Mouse (Mus musculus) adrenal gland, adult 18-20 months (tissue): ENCODE results near the gene Gm45808. TPM values are rescaled to one million over a fixed set of nuclear protein-coding genes. Genes with fewer than 3 reads are reported as not detected.
"Not testable (repeated sequence)": the region's sequence is repeated elsewhere in the genome, so short reads cannot be mapped to it uniquely, and the experiment has no call there.

ENCODE experiments used
- DNase-seq, 2 experiments: peaks; one replicate each; pipeline ENCODE4 v3.0.0; 2021 to 2022; ENCODE audit warnings: low spot score in 2 of 2
- total RNA-seq, 2 experiments: library from RNA; stranded (reverse); gene quantifications; 1 replicate in 1 of 2; 2 replicates in 1 of 2; pipeline ENCODE4 v1.2.3; 2021

Gm45808 gene
- total RNA-seq, 2 experiments from 2014 or later: 42.8 to 43.4 TPM

DNA sequence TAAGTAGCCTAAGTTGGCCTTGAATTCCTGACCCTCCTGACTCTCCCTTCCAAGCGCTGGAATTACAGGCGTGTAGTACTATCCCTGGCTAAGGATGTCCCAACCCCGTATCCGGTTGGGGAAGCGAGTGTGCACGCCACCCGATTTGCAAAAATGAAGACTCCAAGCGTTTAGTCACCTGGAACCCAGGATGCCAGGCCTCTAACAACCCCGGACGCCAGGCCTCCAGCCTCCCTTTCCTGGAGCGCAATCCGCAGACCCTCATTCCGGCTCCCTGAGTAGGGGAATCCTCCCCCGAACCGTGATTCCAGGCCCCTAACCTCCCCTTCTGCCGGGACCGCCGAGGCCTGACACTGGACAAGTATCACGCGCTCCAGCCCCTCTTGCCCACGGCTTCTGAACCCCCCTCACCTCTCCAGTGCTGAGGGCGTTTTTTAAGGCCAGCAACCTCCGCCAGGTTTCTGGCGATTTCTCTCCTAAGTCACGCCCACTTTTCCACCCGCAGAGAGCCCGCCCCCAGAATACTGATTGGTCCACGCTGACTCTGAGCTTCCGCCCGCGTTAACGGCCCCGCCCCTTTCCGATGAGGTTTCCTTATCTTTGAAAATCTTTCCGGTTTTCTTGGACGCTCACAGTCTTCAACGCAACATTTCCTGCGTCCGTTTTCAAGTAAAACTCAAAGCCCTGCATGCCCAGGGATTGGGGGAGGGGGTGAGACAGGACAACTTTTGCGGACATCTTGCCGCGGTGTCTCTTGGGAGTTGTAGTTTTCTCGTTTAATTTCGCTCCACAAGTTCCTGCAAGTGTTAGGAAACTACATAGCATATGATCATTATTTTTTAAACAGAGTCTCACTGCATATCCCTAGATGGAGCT lies 23.5 kb upstream of the Gm45808 start, which contains the start of gene Nucb1:
Gene Nucb1, minus strand, starts transcription at position 495 of the 876 bp plus-strand sequence.
- peak; percentile 84 to 86 for DNase-seq

DNA sequence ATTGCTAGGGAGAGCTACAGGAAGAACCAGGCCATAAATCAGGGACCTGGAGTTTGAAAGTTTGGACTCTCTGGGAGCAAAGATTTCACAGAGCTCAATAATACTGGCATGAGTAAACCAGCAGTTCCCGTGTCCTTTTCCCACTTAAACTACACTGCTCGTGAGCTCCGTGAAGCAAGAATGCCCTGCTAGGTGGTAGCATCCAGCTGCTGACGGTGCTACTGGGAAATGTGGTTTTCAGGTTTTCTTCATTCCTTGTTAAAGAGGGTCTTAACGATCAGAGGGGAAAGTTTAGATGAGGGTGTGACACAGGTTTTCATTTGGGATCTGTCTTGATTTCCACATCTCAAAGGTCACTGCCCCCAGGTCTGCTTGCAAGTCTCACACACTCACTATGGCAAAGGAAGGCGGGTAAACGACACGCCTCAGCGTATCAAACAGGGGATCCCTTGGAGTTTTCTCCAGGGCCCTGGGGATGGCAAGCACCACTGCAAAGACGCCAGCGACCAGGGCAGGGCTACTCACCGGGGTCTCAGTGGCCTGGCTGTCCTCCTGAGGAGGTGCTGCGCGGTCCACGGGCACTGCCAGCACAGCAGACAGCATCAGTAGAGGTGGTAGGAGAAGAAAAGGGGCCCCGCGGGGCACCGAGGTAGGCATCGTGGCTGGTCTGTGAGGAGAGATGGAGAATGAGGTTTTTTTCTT lies 22.7 kb upstream of the Gm45808 start:
- no peak for DNase-seq

DNA sequence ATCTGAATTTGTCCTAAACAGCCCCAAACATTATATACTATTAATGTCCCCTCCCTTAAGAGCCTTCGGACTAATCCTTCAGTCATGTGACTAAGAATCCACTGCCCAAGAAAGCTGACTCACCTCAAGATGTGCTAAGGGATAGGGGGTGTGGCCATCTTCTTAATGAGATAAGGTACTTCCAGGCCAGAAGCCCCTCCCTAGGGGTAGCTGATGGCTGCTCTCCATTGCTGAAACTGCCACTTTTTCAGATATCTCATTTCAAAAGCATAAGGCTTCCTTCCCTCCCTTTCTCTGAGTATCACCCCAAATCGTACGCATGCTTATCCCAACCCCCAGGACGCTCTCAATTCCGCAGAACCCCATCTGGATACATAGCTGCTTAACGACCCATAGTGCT lies 21.9 kb upstream of the Gm45808 start:
- DNase-seq: no peak

DNA sequence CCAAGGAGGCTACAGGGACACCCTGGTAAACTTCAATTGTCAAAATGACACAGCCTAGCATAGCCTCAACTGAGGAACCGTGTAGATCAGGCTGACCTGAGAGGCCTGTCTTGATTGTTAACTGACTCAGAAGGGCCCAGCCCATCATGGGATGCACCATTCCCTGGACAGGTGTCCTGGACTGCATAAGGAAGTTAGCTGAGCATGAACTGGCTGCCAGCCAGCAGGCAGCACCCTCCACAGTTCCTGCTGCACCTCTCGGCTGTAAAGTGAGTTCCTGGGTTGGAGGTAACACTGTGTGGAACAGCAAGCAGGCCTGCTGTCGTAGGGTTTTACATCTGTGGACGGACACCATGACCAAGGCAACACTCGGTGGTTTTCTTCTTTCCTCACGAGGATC lies 21.0 kb upstream of the Gm45808 start:
- DNase-seq: no peak

DNA sequence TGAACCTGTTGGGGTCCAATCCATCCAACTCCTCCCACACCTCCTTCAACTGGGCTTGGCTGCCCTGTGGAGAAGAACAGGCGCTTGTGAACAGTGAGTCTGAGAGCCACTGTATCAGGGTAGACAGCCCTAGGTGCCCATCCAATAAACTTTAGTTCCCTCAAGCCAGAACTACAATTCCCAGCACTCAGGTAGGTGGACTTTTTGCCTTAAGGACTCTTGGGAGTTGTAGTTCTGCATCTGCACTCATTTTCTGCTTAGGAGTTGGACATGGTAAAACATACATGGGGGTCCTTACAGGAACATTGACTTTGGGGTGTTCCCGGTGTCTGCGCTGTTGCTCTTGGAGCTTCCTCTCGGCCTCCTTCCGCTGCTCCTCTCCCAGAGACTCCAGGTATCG lies 11.8 kb upstream of the Gm45808 start:
- no peak for DNase-seq

DNA sequence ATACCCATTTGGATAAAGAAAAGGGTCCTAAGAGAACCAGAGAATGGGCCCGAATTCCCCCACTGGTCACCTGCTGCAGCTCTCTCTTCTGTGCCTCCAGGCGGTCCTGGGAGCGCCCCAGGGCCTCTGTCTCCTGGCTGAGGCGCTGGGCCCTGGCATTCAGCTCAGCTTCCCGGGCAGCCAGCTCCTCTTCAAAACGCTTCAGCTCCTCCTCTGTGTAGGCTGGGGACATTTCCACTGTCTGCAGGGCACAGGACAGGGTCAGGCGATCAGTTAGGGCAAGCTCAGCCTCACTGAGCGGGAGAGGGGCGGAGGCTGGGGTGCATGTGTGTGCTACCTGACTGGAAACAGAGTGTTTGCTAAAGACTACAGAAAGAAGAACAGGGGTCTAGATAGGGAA lies 7.9 kb upstream of the Gm45808 start:
- no peak for DNase-seq

DNA sequence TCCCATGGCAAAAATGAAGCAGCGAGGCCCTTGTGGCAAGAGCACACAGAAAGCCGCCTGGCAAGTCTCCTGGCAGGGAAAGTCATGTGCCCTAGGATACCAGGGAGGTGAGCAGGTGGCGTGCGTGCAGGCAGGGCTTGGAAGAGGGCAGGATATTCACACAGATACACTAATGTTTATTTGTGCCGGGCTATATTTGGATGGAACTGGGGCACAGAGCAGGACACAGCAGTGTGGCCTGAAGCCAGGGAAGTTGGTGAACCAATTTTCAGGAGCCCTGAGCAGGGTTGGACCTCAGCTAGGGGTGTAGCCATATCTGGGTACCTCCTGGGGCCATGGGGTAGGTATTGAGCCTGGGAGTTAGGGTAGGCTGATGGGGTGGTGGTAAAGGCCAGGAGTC lies 6.3 kb upstream of the Gm45808 start:
- no peak for DNase-seq

DNA sequence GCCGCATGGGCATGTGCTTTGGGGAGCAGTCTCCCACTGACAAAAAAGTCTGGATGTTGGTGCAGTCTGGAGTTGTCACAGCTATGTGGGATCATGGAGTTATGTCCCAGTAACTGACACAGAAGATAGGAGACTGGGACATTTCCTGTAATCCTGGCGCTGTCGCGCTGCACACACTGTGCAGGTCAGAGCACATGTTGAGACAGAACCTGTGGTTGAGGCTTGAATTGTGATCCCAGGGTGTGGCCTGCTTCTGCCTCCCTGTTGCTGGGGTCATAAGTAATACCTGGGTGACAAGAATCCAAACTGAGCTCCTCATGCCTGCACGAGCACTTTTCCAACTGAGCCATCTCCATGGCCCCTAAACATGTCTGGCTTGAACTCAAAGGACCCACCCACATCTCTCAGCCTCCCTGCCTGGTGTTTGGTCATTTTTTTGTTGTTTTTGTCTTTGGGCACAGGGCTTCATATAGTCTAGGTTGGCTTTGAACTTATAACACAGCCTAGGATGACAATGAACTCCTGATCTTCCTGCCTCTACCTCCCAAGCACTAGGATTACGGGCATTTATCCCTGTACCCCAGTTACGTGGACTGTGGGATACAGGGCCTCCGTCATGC lies 5.7 kb upstream of the Gm45808 start:
- no peak for DNase-seq

DNA sequence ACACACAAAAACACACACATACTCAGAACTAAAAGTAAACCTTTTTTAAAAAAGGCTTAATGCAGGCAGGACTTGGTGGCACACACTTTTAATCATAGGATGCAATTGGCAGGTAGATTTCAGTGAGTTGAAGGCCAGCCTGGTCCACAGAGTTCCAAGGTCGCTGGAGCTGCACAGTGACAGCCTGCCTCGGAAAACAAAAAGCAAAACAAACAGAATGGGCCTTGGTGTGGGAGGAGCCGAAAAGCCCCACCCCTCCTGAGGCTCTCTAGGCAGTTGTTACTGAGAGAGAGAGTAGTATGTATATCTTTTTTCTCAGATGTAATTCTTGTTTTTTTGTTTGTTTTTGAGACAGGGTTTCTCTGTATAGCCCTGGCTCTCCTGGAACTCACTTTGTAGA lies 4.7 kb upstream of the Gm45808 start:
- DNase-seq: no peak

DNA sequence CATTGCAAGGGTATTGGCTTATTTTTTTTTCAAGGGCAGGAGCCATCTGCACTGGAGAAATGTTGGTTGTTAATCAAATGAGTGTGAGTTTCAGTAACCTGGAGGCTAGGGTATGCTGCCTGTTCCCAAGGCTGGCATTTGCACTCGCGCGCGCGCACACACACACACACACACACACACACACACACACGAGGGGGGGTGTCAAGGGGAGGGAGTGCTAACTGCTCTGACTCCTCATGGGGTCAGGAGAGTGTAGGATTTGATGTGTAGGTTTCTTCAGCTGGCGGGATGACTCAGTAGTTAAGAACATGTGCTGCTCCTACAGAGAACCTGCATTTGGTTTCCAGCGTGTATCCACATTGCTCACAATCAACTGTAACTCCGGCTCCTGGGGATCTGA lies 4.2 kb upstream of the Gm45808 start:
- no peak for DNase-seq

DNA sequence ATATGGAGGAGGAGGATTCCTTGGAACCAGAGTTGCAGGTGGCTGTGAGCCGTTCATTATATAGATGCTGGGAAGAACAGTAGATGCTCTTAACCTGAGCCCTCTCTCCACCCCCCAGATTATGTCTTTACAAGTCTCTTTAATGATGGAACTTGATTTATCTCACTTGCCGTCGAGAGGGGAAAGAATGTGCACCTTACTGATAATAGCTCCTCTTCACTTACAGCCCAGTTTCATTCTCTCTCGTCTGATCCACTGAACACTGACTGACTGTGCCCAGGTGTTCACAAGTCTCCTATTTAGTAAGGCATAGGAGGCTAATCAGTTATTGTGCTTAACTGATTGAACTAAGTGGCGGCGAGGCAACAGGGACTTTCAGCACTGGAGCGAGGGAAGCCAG lies 3.0 kb upstream of the Gm45808 start:
- DNase-seq: no peak

DNA sequence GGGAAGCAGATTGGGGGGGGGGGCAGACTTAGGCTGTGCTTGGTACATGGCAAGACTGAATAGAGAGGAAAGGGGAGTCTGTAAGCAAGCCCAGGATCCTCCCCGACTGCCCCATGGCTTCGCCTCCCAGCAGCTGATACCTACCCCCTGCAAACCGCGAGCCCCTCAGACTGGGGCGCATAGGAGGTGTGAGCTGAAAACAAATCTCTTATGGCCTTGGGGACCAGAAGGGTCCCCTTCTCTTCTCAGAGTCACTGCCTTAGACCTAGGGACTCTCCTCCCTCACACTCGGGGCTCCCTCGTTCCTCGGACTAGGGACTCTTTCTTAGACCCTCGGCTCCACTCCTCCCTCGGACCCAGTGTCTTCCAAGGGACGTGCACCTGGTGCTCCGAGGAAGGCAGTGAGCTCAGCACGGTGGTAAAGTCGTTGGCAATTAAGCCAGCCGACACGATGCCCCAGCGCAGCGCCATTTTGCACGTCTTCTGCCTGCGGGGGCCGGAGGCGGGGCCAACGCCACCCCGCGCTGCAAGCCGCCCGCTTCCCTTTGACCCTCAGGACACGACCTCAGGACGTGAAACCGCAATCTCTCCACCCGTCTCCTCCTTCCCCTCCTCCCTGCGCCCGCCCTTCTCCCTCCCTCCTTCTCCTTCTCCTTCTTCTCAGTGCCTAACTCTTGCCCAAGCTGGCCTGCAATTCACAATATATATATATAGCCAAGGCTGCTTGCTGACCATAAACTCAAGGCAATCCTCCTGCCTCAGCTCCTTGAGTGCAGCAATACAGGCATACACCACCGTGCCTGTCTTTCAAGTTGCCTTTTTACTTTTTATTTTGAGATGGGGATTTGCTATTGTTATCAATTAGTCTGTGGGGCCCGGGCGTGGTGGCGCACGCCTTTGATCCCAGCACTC lies 1.9 kb upstream of the Gm45808 start, which contains the start of gene Dhdh:
Gene Dhdh, minus strand, starts transcription at position 513 of the 912 bp plus-strand sequence.
- DNase-seq: peak; percentile 73 to 78

DNA sequence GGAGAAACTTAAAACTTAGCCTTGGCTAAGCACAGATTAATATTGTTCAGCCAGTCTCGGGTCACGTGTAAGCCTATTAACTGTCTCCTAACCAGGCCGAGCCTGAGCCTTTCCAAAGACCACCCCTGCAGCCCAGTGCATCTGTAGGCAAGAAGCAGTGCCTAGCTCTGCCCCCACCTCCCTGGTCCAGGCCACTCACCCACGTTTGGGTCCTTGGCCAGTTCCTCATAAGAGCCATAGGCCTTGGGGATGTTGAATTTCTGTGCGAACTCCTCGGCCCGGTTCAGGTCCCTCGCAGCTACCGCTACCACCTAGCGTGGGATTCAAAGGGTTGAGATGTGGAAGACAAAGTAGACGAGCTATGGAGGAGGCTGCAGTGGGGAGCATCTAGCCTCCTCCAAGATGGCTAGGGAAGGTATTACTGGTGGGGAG lies 1.3 kb upstream of the Gm45808 start:
- DNase-seq: no peak

DNA sequence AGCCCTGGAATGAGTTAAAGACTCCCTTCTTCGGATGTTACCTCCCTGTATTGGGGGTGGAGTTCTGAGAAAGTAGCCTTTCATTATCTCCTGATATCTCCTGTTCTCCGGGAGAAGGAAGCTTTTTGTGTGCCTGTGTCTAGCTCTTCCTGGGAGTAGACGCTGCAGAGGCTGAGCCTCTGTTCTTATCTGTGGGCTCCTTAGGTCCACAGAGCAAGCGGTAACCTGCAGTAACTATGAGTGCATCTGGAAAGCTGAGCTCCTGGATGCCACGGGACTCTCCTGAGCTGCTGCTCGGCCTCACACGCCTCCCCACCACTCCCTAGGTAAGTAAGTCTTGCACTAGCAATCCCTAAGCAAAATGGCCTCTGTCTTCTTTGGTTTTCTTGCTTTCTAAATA lies 453 bp downstream of the Gm45808 start:
- no peak for DNase-seq

DNA sequence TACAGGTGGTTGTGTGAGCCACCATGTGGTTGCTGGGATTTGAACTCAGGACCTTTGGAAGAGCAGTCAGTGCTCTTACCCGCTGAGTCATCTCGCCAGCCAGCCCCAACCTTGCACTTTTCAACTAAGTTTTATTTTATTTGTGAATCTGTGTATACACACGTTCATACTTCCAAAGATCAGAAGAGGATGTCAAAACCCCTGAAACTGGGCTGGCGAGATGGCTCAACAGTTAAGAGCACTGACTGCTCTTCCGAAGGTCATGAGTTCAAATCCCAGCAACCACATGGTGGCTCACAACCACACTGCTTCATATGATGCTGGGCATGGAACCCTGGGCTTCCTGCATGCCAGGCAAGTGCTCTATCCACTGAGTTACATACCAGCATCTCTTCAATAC lies 1.6 kb downstream of the Gm45808 start:
- DNase-seq: not testable (repeated sequence)

DNA sequence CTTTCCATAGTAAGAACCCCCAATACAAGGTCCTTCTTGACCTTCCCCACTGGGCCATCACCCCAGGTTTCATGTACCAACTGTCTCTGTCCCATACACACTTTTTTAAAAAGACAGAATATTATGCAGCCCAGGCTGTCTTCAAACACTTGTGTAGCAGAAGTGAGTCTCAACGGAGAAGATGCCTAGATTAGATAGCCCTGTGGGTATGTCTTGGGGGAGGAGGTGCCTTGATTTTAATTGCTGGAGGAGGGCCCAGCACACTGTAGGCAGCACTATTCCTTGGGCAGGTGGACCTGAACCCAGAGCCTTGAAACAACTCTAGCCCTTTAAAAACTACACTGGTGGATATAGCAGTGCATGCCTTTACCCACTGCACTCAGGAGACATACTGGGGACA lies 4.4 kb downstream of the Gm45808 start:
- DNase-seq: no peak

DNA sequence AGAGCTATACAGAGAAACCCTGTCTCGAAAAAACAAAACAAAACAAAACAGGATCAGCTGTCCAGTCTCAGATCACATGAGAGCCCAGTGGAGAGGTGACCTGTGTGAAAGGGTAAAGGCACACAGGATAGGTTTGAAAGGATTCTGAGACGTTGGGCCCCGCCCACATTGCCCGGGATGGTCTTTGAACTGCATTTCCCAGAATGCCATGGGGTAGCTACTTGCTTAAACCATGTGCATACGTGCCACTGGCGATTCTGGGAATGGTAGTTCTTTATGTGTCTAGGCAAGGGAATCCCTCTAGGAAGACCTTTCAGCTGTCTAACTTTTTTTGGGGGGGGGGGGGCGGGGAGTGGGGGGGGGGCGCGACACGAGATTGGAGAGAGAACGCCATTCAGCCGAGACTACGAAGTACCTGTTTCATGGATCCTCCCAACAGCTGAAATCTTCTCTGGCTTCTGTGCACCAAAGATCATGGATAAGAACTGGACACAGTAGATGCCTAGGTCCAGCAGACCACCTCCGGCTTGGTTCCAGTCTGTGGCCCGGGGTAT lies 5.2 kb downstream of the Gm45808 start, which contains the start of gene Tulp2:
Gene Tulp2, plus strand, starts transcription at position 504 of the 554 bp plus-strand sequence.
- no peak for DNase-seq

DNA sequence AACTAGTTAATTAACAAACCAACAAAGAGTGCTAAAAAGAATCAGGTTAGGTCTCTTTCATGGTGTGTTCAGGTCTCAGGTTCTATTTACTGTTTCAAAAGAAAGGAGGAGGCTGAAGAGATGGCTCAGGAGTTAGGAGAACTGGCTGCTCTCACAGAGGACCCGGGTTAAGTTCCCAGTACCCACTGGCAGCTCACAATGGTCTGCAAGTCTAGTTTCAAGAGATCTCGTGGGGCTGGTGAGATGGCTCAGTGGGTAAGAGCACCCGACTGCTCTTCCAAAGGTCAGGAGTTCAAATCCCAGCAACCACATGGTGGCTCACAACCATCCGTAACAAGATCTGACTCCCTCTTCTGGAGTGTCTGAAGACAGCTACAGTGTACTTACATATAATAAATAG lies 6.3 kb downstream of the Gm45808 start:
- not testable (repeated sequence) for DNase-seq

DNA sequence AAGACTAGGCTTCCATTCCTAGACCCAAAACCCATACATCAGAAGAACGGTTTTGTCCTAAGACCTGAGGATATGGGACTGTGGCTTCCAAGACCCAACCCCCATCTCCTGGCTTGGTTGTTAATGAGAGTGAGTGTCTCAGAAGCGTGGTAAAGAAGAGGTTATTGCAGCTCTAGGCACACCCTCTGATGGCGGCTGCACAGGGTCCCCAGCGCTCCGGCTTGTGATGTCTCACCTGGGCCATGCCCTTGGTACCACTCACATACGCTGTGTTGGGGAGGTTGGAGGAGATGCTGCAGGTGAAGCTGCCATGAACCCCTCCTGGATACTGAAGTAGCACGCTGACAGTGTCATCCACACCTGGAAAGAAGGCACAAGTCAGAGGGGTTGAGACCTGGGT lies 7.8 kb downstream of the Gm45808 start:
- DNase-seq: no peak

DNA sequence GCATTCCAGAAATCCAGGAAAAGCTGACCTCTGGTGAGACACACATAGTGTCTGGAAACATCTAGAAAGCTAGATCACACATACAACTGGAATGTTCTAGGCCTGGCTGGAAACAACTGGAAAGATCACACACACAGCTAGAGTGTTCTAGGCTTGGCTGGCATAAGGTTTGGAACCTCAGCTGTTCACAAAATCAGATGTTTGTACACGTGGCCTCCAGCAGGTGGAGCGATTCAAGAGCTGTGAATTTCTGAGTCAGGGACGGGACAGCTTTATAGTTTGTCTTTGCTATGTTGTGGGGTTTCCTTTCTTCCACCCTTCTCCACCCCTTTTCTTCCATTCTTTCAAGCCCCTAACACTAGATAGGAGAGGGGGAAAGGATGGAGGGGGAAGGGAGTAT lies 9.6 kb downstream of the Gm45808 start:
- DNase-seq: peak in 1 of 2 experiments; percentile 51
